Mouse (Mus musculus) stomach, embryonic 15.5 days (tissue): Measurements from ENCODE around the gene Adam26b. TPM values are rescaled to one million over a fixed set of nuclear protein-coding genes. Genes with fewer than 3 reads are reported as not detected.
"Not testable (repeated sequence)": the region's sequence is repeated elsewhere in the genome, so short reads cannot be mapped to it uniquely, and the experiment has no call there.

Source experiments
- ATAC-seq: fragments of 200-750 bp; cut with Nextera tagmentation; 2 replicates; pipeline ENCODE4 v1.8.0; 2017; ENCODE audit warnings: low read depth, moderate number of reproducible peaks, moderate TSS enrichment; ENCODE audit not compliant: insufficient read depth, low FRiP score
- H3K27ac ChIP-seq: fragments of 300-500 bp; sonication (generic); 2 replicates; pipeline ENCODE4 v1.5.1; 2015; ENCODE audit warnings: mild to moderate bottlenecking, inconsistent platforms
- H3K27me3 ChIP-seq: fragments of 300-500 bp; sonication (generic); replicated peaks from 2 replicates; pipeline ENCODE4 v1.6.1; 2015; ENCODE audit warnings: inconsistent platforms
- H3K36me3 ChIP-seq: fragments of 300-500 bp; sonication (generic); 2 replicates; pipeline ENCODE4 v1.6.1; 2015; ENCODE audit warnings: inconsistent platforms
- H3K4me1 ChIP-seq: fragments of 300-500 bp; sonication (generic); 2 replicates; pipeline ENCODE4 v1.6.1; 2015; ENCODE audit warnings: inconsistent platforms
- H3K4me2 ChIP-seq: fragments of 300-500 bp; sonication (generic); 2 replicates; pipeline ENCODE4 v1.6.1; 2015; ENCODE audit warnings: mild to moderate bottlenecking, inconsistent platforms
- H3K4me3 ChIP-seq: fragments of 300-500 bp; sonication (generic); replicated peaks from 2 replicates; pipeline ENCODE4 v1.5.1; 2015; ENCODE audit warnings: inconsistent platforms
- H3K9ac ChIP-seq: fragments of 300-500 bp; sonication (generic); 2 replicates; pipeline ENCODE4 v1.6.1; 2015; ENCODE audit warnings: inconsistent platforms
- H3K9me3 ChIP-seq: fragments of 300-500 bp; sonication (generic); 2 replicates; pipeline ENCODE4 v1.6.1; 2016; ENCODE audit warnings: inconsistent platforms
- WGBS: fragments of 180-500 bp; shearing (Covaris S2); methylation state at CpG from one replicate; pipeline ENCODE4 v1.1.7; 2015; 5-methylcytosine and 5-hydroxymethylcytosine counted together
- polyA plus RNA-seq: library from polyadenylated mRNA; unstranded; fragments of >200 nt; fragmentation: Nextera tagmentation; extraction: Ambion mirVana; gene quantifications from 2 replicates; pipeline ENCODE4 v1.2.1, GENCODE M21; 2015

Gene Adam26b
- polyA plus RNA-seq: not detected in 2 replicates

DNA sequence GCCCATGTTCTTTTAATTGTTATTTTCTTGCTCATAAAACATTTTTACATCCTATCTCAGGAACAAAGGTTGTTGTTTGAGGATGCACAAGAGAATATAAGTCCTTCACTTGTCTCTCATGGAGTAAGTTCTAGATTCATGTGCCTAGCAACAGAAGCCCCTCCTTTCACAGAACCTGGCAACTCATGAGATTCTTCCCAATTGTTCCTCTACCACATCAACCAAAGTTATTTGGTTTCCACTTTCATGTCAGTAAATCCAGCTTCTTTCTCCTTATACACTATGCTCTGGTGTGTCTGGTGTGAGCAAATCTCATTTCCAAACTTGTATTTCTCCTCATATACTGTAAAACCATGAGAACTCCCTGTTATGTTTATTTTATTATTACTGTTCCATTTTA lies at the start of gene Adam26b:
Adam26b (minus strand) TSS at position 101 of the 400 bp plus-strand sequence.
- H3K36me3 ChIP-seq, H3K4me2 ChIP-seq, H3K4me1 ChIP-seq, ATAC-seq, H3K9ac ChIP-seq, H3K4me3 ChIP-seq, H3K27me3 ChIP-seq, H3K9me3 ChIP-seq, H3K27ac ChIP-seq: not testable (repeated sequence)

DNA sequence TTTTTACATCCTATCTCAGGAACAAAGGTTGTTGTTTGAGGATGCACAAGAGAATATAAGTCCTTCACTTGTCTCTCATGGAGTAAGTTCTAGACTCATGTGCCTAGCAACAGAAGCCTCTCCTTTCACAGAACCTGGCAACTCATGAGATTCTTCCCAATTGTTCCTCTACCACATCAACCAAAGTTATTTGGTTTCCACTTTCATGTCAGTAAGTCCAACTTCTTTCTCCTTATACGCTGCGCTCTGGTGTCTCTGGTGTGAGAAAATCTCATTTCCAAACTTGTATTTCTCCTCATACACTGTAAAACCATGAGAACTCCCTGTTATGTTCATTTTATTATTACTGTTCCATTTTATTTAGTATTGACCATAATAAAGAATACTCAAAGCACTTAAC lies 48.7 kb upstream of the Adam26b start, which contains the start of gene Adam26a:
Adam26a (minus strand) TSS at position 101 of the 400 bp plus-strand sequence.
- H3K36me3 ChIP-seq, H3K4me2 ChIP-seq, H3K4me1 ChIP-seq, H3K27me3 ChIP-seq, H3K4me3 ChIP-seq, H3K27ac ChIP-seq, H3K9ac ChIP-seq, ATAC-seq, H3K9me3 ChIP-seq: not testable (repeated sequence)
- WGBS: 87% methylated on average over 2 of the region's 2 CpGs

Other genes starting within 250 kb of the Adam26b start
- gene Zfp42, start 221.1 kb downstream of the Adam26b start, polyA plus RNA-seq: not detected in 2 replicates
- gene Adam26a, start 48.6 kb upstream of the Adam26b start, polyA plus RNA-seq: not detected in 2 replicates
- not detected in 2 replicates for gene Gm5346, start 99.2 kb upstream of the Adam26b start, polyA plus RNA-seq
- not detected in 2 replicates for gene Adam34, start 181.9 kb upstream of the Adam26b start, polyA plus RNA-seq